Mouse (Mus musculus) kidney, adult 8-10 months (tissue): ENCODE data around the gene Pram1.

ENCODE experiments used
- DNase-seq, 2 experiments: peaks; one replicate each; pipeline ENCODE4 v3.0.0; 2022

The Pram1 gene

DNA sequence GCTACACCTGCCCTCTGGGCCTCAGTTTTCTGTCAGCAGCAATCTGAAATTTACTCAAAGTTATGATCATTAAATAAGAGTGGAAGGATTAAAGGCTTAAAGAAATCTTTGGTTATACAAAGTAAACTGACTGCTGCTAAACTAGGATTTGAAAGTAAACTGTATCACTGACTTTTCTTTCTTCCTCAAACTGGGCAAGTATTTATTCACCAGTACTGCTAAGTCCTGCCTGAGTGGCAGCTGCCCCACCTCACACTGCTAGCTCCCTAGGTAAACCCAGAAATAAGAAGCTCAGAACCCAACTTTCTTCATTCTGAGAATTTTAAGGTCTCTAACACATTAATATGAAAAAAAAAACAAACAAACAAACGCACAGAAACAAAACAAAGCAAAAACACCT lies 36.0 kb downstream of the Pram1 start:
- no peak for DNase-seq

DNA sequence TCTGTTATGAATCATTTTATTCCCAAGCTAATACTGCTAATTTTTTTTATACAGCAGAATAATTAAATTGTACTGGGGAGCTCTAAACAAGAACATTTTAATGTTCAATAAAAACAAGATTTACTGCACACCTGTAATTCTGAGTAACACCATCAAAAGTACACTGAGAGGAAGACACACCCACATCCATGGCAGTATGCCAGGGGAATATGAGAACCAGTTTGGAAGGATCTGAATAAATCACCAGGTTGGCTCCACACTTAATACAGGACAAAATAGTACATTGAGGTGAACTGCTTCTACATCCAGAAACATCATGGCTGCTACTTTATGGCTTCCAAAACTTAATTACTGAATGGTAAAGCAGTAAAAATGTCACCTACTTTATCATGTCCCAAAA lies 37.6 kb downstream of the Pram1 start:
- DNase-seq: peak in 1 of 2 experiments; percentile 46

DNA sequence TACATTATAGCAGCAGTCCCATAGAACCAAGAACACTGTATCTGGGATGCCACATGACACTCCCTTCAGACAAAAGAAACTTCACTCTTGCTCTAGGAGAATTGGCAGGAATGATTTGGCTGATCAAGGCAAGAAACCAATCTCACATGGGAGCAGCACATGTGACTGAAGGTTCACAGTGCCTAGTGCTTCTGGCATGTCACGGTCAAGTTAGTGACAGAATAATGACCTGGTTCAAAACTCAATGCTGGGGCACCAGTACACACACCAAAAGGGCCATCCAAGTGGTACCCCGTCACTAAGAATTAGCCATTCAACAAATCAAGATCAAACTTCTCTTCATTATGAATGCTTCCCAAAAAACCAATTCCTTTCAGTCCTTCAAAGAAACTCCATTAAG lies 38.2 kb downstream of the Pram1 start:
- no peak for DNase-seq

DNA sequence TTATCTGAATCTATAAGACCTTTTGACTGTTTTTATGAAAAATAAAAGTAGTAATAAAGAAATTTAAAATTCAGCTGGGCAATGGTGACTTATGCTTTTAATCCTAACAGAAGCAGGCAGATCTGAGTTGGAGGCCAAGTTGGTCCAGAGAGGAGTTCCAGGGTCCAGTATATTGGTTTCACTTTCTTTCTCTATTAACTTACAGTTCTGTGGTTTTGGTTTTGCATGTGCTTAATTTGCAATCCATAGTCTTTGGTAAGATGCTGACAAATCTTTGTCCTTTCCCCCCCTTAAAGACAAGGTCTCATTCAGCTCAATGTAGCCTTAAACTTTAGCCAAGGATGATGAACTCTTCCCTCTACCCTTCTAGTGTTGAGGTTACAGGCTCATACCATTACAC lies 40.9 kb downstream of the Pram1 start:
- no peak for DNase-seq

DNA sequence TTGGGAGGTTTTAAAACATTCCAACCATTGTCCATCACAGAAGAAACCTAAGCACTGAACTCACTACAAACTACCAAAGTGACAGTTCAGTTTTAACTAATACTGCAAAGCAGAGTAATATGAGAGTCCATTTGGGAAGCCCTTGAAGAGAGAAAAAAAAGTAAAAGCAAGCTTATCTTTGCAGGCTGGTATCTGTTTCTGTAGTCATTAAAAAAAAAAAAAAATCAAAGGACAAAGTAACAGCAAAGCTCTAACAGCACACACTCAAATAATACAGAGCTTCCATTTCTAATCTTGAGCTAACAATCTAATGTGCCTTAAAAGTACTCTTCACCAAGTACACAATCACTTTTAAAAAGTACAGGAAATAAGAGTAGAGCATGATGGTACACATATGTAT lies 43.9 kb downstream of the Pram1 start:
- DNase-seq: no peak

DNA sequence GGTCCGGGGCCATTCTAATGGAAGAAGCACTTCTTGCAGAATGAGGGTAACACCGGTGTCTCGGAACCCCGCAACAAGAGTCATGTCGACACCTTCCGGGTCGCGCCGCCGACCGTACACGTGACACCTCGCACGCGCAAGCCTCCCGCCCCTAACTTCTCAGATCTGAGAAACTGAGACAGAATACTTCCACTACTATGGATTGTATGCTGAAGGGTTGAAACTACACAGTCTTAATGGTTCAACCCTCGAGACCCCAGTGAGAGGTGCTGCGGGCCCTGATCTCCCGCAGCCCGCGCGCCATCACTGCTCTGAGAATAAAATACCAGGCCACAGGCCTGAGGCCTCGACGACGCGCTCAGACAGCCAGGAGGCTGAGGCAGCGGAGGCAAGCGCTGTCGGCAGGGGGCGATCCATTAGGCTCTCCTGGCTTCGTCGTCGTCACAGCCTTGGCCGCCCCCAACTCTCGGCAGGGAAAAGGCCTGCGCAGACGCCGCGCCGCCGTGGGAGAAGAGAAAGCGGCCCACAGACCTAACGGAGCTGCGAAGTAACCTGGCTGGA lies 46.9 kb downstream of the Pram1 start:
- DNase-seq: peak; percentile 38 to 61

DNA sequence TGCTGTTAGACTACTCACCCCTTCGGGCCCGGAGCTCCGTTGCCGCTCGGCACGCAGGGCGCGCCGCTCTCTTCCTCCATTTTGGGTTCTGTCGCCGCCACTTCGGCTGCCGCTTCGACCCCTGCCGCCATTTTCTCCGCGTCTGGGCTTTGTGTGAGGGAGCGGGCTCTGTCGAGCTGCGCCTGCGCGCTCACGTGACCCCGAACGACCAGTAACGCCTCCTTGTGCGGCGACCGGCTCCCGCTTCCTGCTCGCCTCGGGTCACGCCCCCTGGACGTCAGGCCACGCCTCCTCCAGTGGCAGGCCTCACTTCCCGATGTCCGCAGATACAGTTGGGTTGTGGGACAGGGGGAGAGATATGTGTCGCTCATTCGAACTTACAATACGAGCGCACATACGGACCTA lies 47.4 kb downstream of the Pram1 start:
- peak; percentile 98 for DNase-seq

DNA sequence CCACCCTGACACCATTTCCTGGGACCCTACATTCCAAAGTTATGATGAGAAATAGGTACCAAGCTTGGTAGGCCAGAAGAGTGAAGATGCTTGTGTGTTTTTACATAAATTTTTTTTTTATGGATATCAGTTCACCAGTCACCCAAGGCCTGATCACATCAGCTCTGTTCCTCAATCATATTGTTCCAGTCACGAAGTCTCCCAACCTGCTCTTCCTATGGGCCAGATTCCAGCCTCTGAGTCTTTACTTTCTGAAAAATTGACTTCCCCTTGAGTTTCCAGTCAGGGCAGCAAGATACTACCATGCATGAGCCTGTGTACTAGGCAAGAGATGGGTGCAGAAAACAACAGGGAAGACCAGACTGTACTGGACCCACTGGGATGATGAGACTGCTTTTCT lies 48.9 kb downstream of the Pram1 start, which contains the start of gene Hnrnpm:
Gene Hnrnpm (minus strand): TSS at position 101 of the 400 bp plus-strand sequence.
- DNase-seq: no peak
